ENCODE assay signal across 8 mouse cellular contexts in genomic region chr8:124020439-124021236, GRCm38 (mm10). TPM values are rescaled to one million over a fixed set of nuclear protein-coding genes. Genes with fewer than 3 reads are reported as not detected.
A peak's percentile ranks its signal among the peaks of the same experiment; 100 is the strongest.
DNase-seq lines count a peak whose midpoint lies in the region; ATAC-seq and TF ChIP-seq lines count a peak whose summit lies in the region.

No protein-coding gene starts in this region.

- peak overlapping the region; percentile 91 for H3K4me3 ChIP-seq in heart, embryonic 11.5 days (ENCODE audit: low read depth, low read length)
- H3K4me3 ChIP-seq in kidney, embryonic 15.5 days (replicated peaks), result peak overlapping the region; percentile 91
- peak overlapping the region; percentile 70 for H3K4me3 ChIP-seq in lung, postnatal 0 days (ENCODE audit: low read depth, low read length)

- H3K9ac ChIP-seq in heart, embryonic 11.5 days (ENCODE audit: low read depth, low read length), result peak overlapping the region; percentile 93
- H3K9ac ChIP-seq in kidney, embryonic 15.5 days, result peak overlapping the region; percentile 81
- H3K9ac ChIP-seq in lung, postnatal 0 days (replicated peaks; ENCODE audit: low read depth), result peak overlapping the region; percentile 51

- H3K36me3 ChIP-seq in heart, embryonic 11.5 days (ENCODE audit: control insufficient read depth, insufficient read depth, low read length), result no peaks in the 10 kb centered on the region; the same call in 1 of the 2 replicates
- peaks cover 24% of the 10 kb centered on the region for H3K36me3 ChIP-seq in kidney, embryonic 15.5 days
- no peaks in the 10 kb centered on the region for H3K36me3 ChIP-seq in lung, postnatal 0 days (ENCODE audit: insufficient read depth, low read length)

- no peaks in the 10 kb centered on the region for H3K27me3 ChIP-seq in heart, embryonic 11.5 days (ENCODE audit: control insufficient read depth, insufficient read depth, low read length)
- no peaks in the 10 kb centered on the region for H3K27me3 ChIP-seq in kidney, embryonic 15.5 days
- H3K27me3 ChIP-seq in lung, postnatal 0 days (replicated peaks; ENCODE audit: insufficient read depth, low read length), result no peaks in the 10 kb centered on the region

- no peaks in the 10 kb centered on the region for H3K9me3 ChIP-seq in heart, embryonic 11.5 days (replicated peaks; ENCODE audit: control insufficient read depth, low read length)
- H3K9me3 ChIP-seq in kidney, embryonic 15.5 days (replicated peaks), result no peaks in the 10 kb centered on the region
- no peaks in the 10 kb centered on the region for H3K9me3 ChIP-seq in lung, postnatal 0 days (ENCODE audit: low read length)

- DNase-seq in right cerebral cortex, postnatal 14 days, result peak; percentile 66
- no peak for DNase-seq in right cerebral cortex, postnatal 25 days
- peak; percentile 82 for DNase-seq in embryo, embryonic 10.5 days (ENCODE audit: low spot score)
- DNase-seq in lung, postnatal 0 days (ENCODE audit: low spot score), result peak; percentile 79
- peak; percentile 35 for DNase-seq in ovary, adult 18-20 months (ENCODE audit: low spot score)
- DNase-seq in thymus, postnatal 25 days, result peak; percentile 71

- peak overlapping the region; percentile 89 for H3K27ac ChIP-seq in heart, embryonic 11.5 days (ENCODE audit: low read depth, low read length)
- peak overlapping the region; percentile 94 for H3K27ac ChIP-seq in kidney, embryonic 15.5 days
- H3K27ac ChIP-seq in lung, postnatal 0 days (ENCODE audit: low read length), result peak overlapping the region; percentile 86

- 0 out of 2 replicates have a peak, but pooled peaks have one; percentile 7 for TF ChIP-seq CTCF in lung, postnatal 0 days (IDR thresholded peaks at IDR 0.05)

- ATAC-seq in heart, embryonic 11.5 days (replicated peaks; ENCODE audit: insufficient number of reproducible peaks, low FRiP score, low TSS enrichment), result peak; percentile 81
- ATAC-seq in kidney, embryonic 15.5 days (replicated peaks; ENCODE audit: low FRiP score), result peak; percentile 87
- peak; percentile 85 for ATAC-seq in lung, postnatal 0 days

- H3K4me2 ChIP-seq in heart, embryonic 11.5 days, result peak overlapping the region; percentile 85
- peak overlapping the region; percentile 65 for H3K4me2 ChIP-seq in kidney, embryonic 15.5 days
- peak overlapping the region; percentile 85 for H3K4me2 ChIP-seq in lung, postnatal 0 days (replicated peaks; ENCODE audit: low read depth, low read length)

- TF ChIP-seq EP300 in lung, postnatal 0 days (IDR thresholded peaks at IDR 0.05), result no peak

- H3K4me1 ChIP-seq in heart, embryonic 11.5 days (ENCODE audit: control insufficient read depth, insufficient read depth, low read length), result peaks cover 17% of the 10 kb centered on the region
- peaks cover 28% of the 10 kb centered on the region for H3K4me1 ChIP-seq in kidney, embryonic 15.5 days
- H3K4me1 ChIP-seq in lung, postnatal 0 days (ENCODE audit: insufficient read depth, low read depth, low read length), result peaks cover 5% of the 10 kb centered on the region; the same call in 1 of the 2 replicates

- 1% methylated on average over 50 of the region's 87 CpGs for WGBS in heart, embryonic 11.5 days (ENCODE audit: insufficient replicate concordance)
- under 1% methylated on average over 64 of the region's 87 CpGs for WGBS in kidney, embryonic 15.5 days
- under 1% methylated on average over 46 of the region's 87 CpGs for WGBS in lung, postnatal 0 days

RNA-seq across cellular contexts. Expression of gene Taf5l, which starts 0.6 kb away (rescaled TPM):
- 31.2 and 32.0 TPM in 2 replicates for polyA plus RNA-seq in heart, embryonic 11.5 days (2014; fragmentation: Nextera tagmentation; extraction: Ambion mirVana)
- 39.4 and 40.9 TPM in 2 replicates for polyA plus RNA-seq in kidney, embryonic 15.5 days (2015; fragmentation: Nextera tagmentation; extraction: Ambion mirVana)
- 17.8 and 18.6 TPM in 2 replicates for polyA plus RNA-seq in lung, postnatal 0 days (2015; fragmentation: Nextera tagmentation; extraction: Ambion mirVana)

RNA-seq across cellular contexts. Expression of gene Urb2, which starts 0.7 kb away (rescaled TPM):
- 6.0 and 6.5 TPM in 2 replicates for polyA plus RNA-seq in heart, embryonic 11.5 days (2014; fragmentation: Nextera tagmentation; extraction: Ambion mirVana)
- 5.5 TPM in 2 replicates for polyA plus RNA-seq in kidney, embryonic 15.5 days (2015; fragmentation: Nextera tagmentation; extraction: Ambion mirVana)
- 0.88 and 1.1 TPM in 2 replicates for polyA plus RNA-seq in lung, postnatal 0 days (2015; fragmentation: Nextera tagmentation; extraction: Ambion mirVana)

RNA-seq across cellular contexts. Expression of gene Abcb10, which starts 37.7 kb away (rescaled TPM):
- 36.2 and 38.4 TPM in 2 replicates for polyA plus RNA-seq in heart, embryonic 11.5 days (2014; fragmentation: Nextera tagmentation; extraction: Ambion mirVana)
- polyA plus RNA-seq in kidney, embryonic 15.5 days (2015; fragmentation: Nextera tagmentation; extraction: Ambion mirVana), result 15.5 and 17.1 TPM in 2 replicates
- polyA plus RNA-seq in lung, postnatal 0 days (2015; fragmentation: Nextera tagmentation; extraction: Ambion mirVana), result 10.4 and 11.0 TPM in 2 replicates
